Mouse (Mus musculus) layer of hippocampus, postnatal 10 days (tissue): Measurements from ENCODE around the gene Abcc4. TPM values are rescaled to one million over a fixed set of nuclear protein-coding genes. Genes with fewer than 3 reads are reported as not detected.

Experiments used
- DNase-seq, 2 experiments: peaks; one replicate each; pipeline ENCODE4 v3.0.0; 2021; ENCODE audit warnings: low spot score in 2 of 2
- microRNA-seq, 2 experiments: library from miRNA; unstranded; fragments of <30 nt; microRNA quantifications; one replicate each; pipeline ENCODE4 v1.2.0; 2021
- total RNA-seq, 2 experiments: library from RNA; stranded (reverse); gene quantifications; 2 replicates each; pipeline ENCODE4 v1.2.3; 2021

Gene Abcc4
- total RNA-seq, 2 experiments from 2014 or later = 7.4 to 7.7 TPM

- no peak for DNase-seq
Observed at GRCm38 (mm10) chr14:118452572-118452971, 253.4 kb downstream of the Abcc4 start.

GRCm38 (mm10) chr14:118440155-118440554 lies 265.9 kb downstream of the Abcc4 start:
- DNase-seq = no peak

- DNase-seq = peak; percentile 30 to 63
Observed at GRCm38 (mm10) chr14:118437156-118437931, 268.7 kb downstream of the Abcc4 start.

GRCm38 (mm10) chr14:118436791-118437155 lies 269.2 kb downstream of the Abcc4 start:
- no peak for DNase-seq

GRCm38 (mm10) chr14:118435676-118436330 lies 270.2 kb downstream of the Abcc4 start:
- DNase-seq = peak in 1 of 2 experiments; percentile 18

- no peak for DNase-seq
Observed at GRCm38 (mm10) chr14:118434842-118435241, 271.2 kb downstream of the Abcc4 start.

- DNase-seq = no peak
Observed at GRCm38 (mm10) chr14:118433848-118434247, 272.2 kb downstream of the Abcc4 start.

Small RNA genes lying within 50 kb of the gene (microRNA-seq; reads per million reads assigned to microRNA genes)
- 0 reads per million in 2 experiments for gene Mir6391

Other genes starting within 250 kb of the Abcc4 start
- 10 to 100 TPM; 16.6 to 19.4 TPM for gene Cldn10, start 81.7 kb upstream of the Abcc4 start, total RNA-seq
- 100 to 1,000 TPM; 127 to 138 TPM for gene Dzip1, start 219.2 kb upstream of the Abcc4 start, total RNA-seq
- gene Dnajc3, start 231.8 kb upstream of the Abcc4 start, total RNA-seq = 10 to 100 TPM; 28.1 to 30.1 TPM